Mouse (Mus musculus) kidney, adult 11 months (tissue): Measurements from ENCODE around the gene Rpgr.

Source experiments
- DNase-seq: peaks from one replicate; pipeline ENCODE4 v3.0.0; 2022

The Rpgr gene

DNA sequence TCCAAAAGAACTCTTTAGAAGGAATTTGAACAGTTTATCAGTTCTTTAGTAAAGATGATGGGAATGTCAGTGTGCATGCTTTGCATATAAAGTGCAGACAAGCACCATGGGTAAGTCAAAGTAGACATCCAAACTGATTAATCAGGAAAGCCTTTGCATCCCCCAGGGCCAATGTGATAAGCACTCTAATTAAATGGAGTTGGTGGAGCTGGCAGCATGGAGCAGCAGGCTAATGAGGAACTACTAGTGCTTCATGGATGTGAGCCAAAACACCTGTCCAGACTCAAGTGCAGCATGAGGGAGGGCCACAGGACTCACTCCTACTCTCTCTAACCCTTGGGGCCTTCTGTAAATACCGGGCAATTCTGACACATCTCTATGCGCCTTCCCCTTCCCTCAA is 145.2 kb downstream of the Rpgr start:
- DNase-seq = no peak

GRCm38 (mm10) chrX:10070689-10071088 is 146.0 kb downstream of the Rpgr start:
- no peak for DNase-seq

DNA sequence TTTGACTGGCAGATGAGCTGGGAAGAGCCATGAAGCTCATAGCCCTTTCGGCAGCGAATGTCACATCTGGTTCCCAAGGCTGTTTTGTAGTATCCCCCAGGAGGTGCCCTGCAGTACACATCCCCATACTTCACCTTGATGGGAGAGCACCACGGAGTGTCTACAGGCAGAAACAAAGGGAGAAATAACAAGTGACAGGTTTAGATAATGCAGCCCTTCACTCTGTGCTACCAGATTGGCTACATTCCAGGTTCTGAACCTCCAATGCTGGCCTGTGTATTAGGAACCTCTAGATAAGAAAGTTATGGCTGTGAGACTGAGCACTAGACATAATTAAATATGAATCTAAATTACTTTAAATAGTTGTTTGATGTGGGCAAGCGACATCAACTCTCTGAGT is 147.3 kb downstream of the Rpgr start:
- DNase-seq = no peak

- DNase-seq = no peak
Observed at GRCm38 (mm10) chrX:10063781-10064180, 152.9 kb downstream of the Rpgr start.

DNA sequence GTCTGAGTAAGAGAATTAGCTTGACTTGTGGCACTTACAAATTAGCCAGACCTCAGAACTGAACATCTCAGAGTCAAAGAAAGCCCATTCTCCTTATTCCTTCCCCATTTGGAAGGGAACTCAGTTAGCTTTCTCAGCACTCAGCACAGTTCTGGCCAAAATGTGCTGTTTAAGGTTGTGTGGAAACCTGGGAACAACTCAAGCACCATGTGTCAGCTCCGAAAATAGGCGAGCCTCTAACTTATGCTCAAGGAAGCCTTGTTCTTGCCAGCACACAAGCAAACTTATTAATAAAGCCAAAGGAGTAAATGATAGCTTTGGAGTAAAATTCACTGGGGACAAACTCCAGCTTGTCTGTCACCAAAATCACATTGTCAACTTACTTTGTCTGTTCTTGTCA is 153.4 kb downstream of the Rpgr start:
- DNase-seq = no peak

- DNase-seq = no peak
Observed at GRCm38 (mm10) chrX:10062201-10062600, 154.5 kb downstream of the Rpgr start.

GRCm38 (mm10) chrX:10034666-10035065 is 182.1 kb downstream of the Rpgr start:
- no peak for DNase-seq
